Mouse (Mus musculus) mouse embryonic stem cell (cell line): ENCODE data around the gene Npas3.

Experiments
- in situ Hi-C, 2 experiments: fragments of 300-500 bp; cut with MboI; formaldehyde crosslinking; loops; 1 replicate in 1 of 2; 3 replicates in 1 of 2; pipeline ENCODE4 v1.14.3; 2019 to 2020; ENCODE audit warnings: low sequenced_read_pairs in 2 of 2, low pct_unique_long_range_greater_than_20kb in 1 of 2, mixed read lengths in 1 of 2; ENCODE audit not compliant: unreplicated experiment in 1 of 2

The Npas3 gene

GRCm38 (mm10) chr12:53514885-53515284 is 266.4 kb downstream of the Npas3 start:
- in situ Hi-C loops = no loop called here

GRCm38 (mm10) chr12:53519556-53519955 is 271.1 kb downstream of the Npas3 start:
- in situ Hi-C loops = no loop called here

- in situ Hi-C loops = no loop called here
Measured at GRCm38 (mm10) chr12:53522631-53523030, 274.2 kb downstream of the Npas3 start.

- in situ Hi-C loops = no loop called here
Measured at GRCm38 (mm10) chr12:53527046-53527445, 278.6 kb downstream of the Npas3 start.

- in situ Hi-C loops = no loop called here
Measured at GRCm38 (mm10) chr12:53529345-53529744, 280.9 kb downstream of the Npas3 start.

- in situ Hi-C loops = no loop called here
Measured at GRCm38 (mm10) chr12:53536816-53537215, 288.3 kb downstream of the Npas3 start.

GRCm38 (mm10) chr12:53556359-53556758 is 307.9 kb downstream of the Npas3 start:
- in situ Hi-C loops = loop anchor here in 1 of 2 experiments (25.0 kb wide), 1 partner anchor 644 kb away; no protein-coding TSS in a partner anchor

- in situ Hi-C loops = loop anchor here in 1 of 2 experiments (25.0 kb wide), 1 partner anchor 646 kb away; no protein-coding TSS in a partner anchor
Measured at GRCm38 (mm10) chr12:53558259-53558658, 309.8 kb downstream of the Npas3 start.

GRCm38 (mm10) chr12:53566712-53567387 is 318.4 kb downstream of the Npas3 start:
- in situ Hi-C loops = loop anchor here in 1 of 2 experiments (25.0 kb wide), 1 partner anchor 655 kb away; no protein-coding TSS in a partner anchor

- in situ Hi-C loops = no loop called here
Measured at GRCm38 (mm10) chr12:53581181-53581580, 332.7 kb downstream of the Npas3 start.

GRCm38 (mm10) chr12:53587249-53587648 is 338.8 kb downstream of the Npas3 start:
- in situ Hi-C loops = no loop called here

- in situ Hi-C loops = no loop called here
Measured at GRCm38 (mm10) chr12:53587691-53588504, 339.4 kb downstream of the Npas3 start.

- in situ Hi-C loops = no loop called here
Measured at GRCm38 (mm10) chr12:53589446-53589961, 341.0 kb downstream of the Npas3 start.

- in situ Hi-C loops = no loop called here
Measured at GRCm38 (mm10) chr12:53605661-53606060, 357.2 kb downstream of the Npas3 start.

GRCm38 (mm10) chr12:53612120-53612519 is 363.6 kb downstream of the Npas3 start:
- in situ Hi-C loops = no loop called here

- in situ Hi-C loops = no loop called here
Measured at GRCm38 (mm10) chr12:53621271-53621670, 372.8 kb downstream of the Npas3 start.

- in situ Hi-C loops = no loop called here
Measured at GRCm38 (mm10) chr12:53623793-53624192, 375.3 kb downstream of the Npas3 start.

- in situ Hi-C loops = no loop called here
Measured at GRCm38 (mm10) chr12:53624379-53625021, 376.0 kb downstream of the Npas3 start.
